Mouse (Mus musculus) lung, postnatal 0 days (tissue): ENCODE measurements at regions not wholly inside any gene's neighbourhood (a gene's known extent, or its start where the extent isn't known, plus 50 kb on each side); places are given as distances from the start of the nearest gene placed in this dataset.

ENCODE experiments used
- ATAC-seq: fragments of 200-750 bp; cut with Nextera tagmentation; 2 replicates; pipeline ENCODE4 v1.8.0; 2017; ENCODE audit warnings: moderate library complexity
- DNase-seq: peaks from one replicate; pipeline ENCODE4 v3.0.0-alpha.2; 2016; ENCODE audit warnings: low spot score
- H3K27ac ChIP-seq: fragments of 300-500 bp; sonication (generic); 2 replicates; pipeline ENCODE4 v1.5.1; 2014; ENCODE audit warnings: antibody characterized with exemption, mild to moderate bottlenecking, low read length, mixed read lengths
- H3K27me3 ChIP-seq: fragments of 300-500 bp; sonication (generic); replicated peaks from 2 replicates; pipeline ENCODE4 v1.6.1; 2014; ENCODE audit warnings: low read length, mixed read lengths; ENCODE audit not compliant: insufficient read depth
- H3K36me3 ChIP-seq: fragments of 300-500 bp; sonication (generic); 2 replicates; pipeline ENCODE4 v1.6.1; 2014; ENCODE audit warnings: low read length, mixed read lengths; ENCODE audit not compliant: insufficient read depth
- H3K4me1 ChIP-seq: fragments of 300-500 bp; sonication (generic); 2 replicates; pipeline ENCODE4 v1.6.1; 2014; ENCODE audit warnings: antibody characterized with exemption, low read depth, low read length, mixed read lengths; ENCODE audit not compliant: insufficient read depth
- H3K4me2 ChIP-seq: fragments of 300-500 bp; sonication (generic); replicated peaks from 2 replicates; pipeline ENCODE4 v1.6.1; 2014; ENCODE audit warnings: low read depth, mild to moderate bottlenecking, low read length, moderate library complexity, mixed read lengths
- H3K4me3 ChIP-seq: fragments of 300-500 bp; sonication (generic); 2 replicates; pipeline ENCODE4 v1.5.1; 2014; ENCODE audit warnings: low read depth, low read length
- H3K9ac ChIP-seq: fragments of 300-500 bp; sonication (generic); replicated peaks from 2 replicates; pipeline ENCODE4 v1.6.1; 2014; ENCODE audit warnings: low read depth, mild to moderate bottlenecking
- H3K9me3 ChIP-seq: fragments of 300-500 bp; sonication (generic); 2 replicates; pipeline ENCODE4 v1.6.1; 2016; ENCODE audit warnings: low read length, mixed read lengths
- CTCF ChIP-seq: IDR thresholded peaks from 2 replicates; pipeline ENCODE4 v1.5.1; 2016; ENCODE audit warnings: antibody characterized with exemption, mild to moderate bottlenecking
- EP300 ChIP-seq: IDR thresholded peaks from 2 replicates; pipeline ENCODE4 v1.6.1; 2016; ENCODE audit warnings: antibody characterized with exemption, mild to moderate bottlenecking, control low read depth
- WGBS: fragments of 180-500 bp; shearing (Covaris S2); extraction: QIAGEN DNeasy Blood & Tissue Kit; methylation state at CpG from one replicate; pipeline ENCODE4 v1.1.7; 2014; 5-methylcytosine and 5-hydroxymethylcytosine counted together

- 53% methylated on average over 2 of the region's 3 CpGs for WGBS
- H3K36me3 ChIP-seq, result no peaks in the 10 kb centered on the region
- no peak for ATAC-seq
- H3K27me3 ChIP-seq, result no peaks in the 10 kb centered on the region
- no peak overlapping the region for H3K27ac ChIP-seq
- H3K4me1 ChIP-seq, result no peaks in the 10 kb centered on the region
- DNase-seq, result no peak
- TF ChIP-seq EP300 (no peak), CTCF (no peak)
- no peaks in the 10 kb centered on the region for H3K9me3 ChIP-seq
- H3K4me3 ChIP-seq, result no peak overlapping the region
- no peak overlapping the region for H3K4me2 ChIP-seq
- H3K9ac ChIP-seq, result no peak overlapping the region
These were observed 318.7 kb downstream of the Lmo7 start for GRCm38 (mm10) chr14:102048485-102048884.

- no peaks in the 10 kb centered on the region for H3K4me1 ChIP-seq
- no peaks in the 10 kb centered on the region for H3K36me3 ChIP-seq
- no peak overlapping the region for H3K9ac ChIP-seq
- DNase-seq (no peak), ATAC-seq (no peak)
- TF ChIP-seq EP300, result no peak
- no peak for TF ChIP-seq CTCF
- no peaks in the 10 kb centered on the region for H3K9me3 ChIP-seq
- H3K27me3 ChIP-seq, result no peaks in the 10 kb centered on the region
- no peak overlapping the region for H3K27ac ChIP-seq
- H3K4me3 ChIP-seq, result no peak overlapping the region
- H3K4me2 ChIP-seq, result no peak overlapping the region
- 53% methylated on average over 2 of the region's 2 CpGs for WGBS
These were observed 308.4 kb downstream of the Lmo7 start for GRCm38 (mm10) chr14:102038145-102038544.

- TF ChIP-seq EP300 (no peak), CTCF (no peak)
- no peak overlapping the region for H3K4me2 ChIP-seq
- no peak overlapping the region for H3K4me3 ChIP-seq
- no peak overlapping the region for H3K9ac ChIP-seq
- no peak overlapping the region for H3K27ac ChIP-seq
- no peaks in the 10 kb centered on the region for H3K27me3 ChIP-seq
- no peaks in the 10 kb centered on the region for H3K9me3 ChIP-seq
- ATAC-seq (no peak), DNase-seq (no peak)
- H3K4me1 ChIP-seq, result no peaks in the 10 kb centered on the region
- H3K36me3 ChIP-seq, result no peaks in the 10 kb centered on the region
- 91% methylated on average over 5 of the region's 5 CpGs for WGBS
These were observed 307.7 kb downstream of the Lmo7 start for GRCm38 (mm10) chr14:102037487-102037886.

- no peak overlapping the region for H3K9ac ChIP-seq
- H3K27ac ChIP-seq, result no peak overlapping the region
- WGBS, result 49% methylated on average over 10 of the region's 10 CpGs
- no peaks in the 10 kb centered on the region for H3K27me3 ChIP-seq
- no peak overlapping the region for H3K4me3 ChIP-seq
- no peak overlapping the region for H3K4me2 ChIP-seq
- H3K4me1 ChIP-seq, result no peaks in the 10 kb centered on the region
- ATAC-seq, result no peak
- no peaks in the 10 kb centered on the region for H3K9me3 ChIP-seq
- no peak for TF ChIP-seq CTCF
- no peak for TF ChIP-seq EP300
- no peak for DNase-seq
- no peaks in the 10 kb centered on the region for H3K36me3 ChIP-seq
These were observed 301.5 kb downstream of the Lmo7 start for GRCm38 (mm10) chr14:102031047-102031903.

GRCm38 (mm10) chr14:102024646-102025045 lies 294.9 kb downstream of the Lmo7 start:
- Histone ChIP-seq H3K4me1 (no peaks in the 10 kb centered on the region), H3K9ac (no peak overlapping the region), H3K36me3 (no peaks in the 10 kb centered on the region), H3K4me2 (no peak overlapping the region), H3K4me3 (no peak overlapping the region), H3K9me3 (no peaks in the 10 kb centered on the region), H3K27me3 (no peaks in the 10 kb centered on the region), H3K27ac (no peak overlapping the region)
- TF ChIP-seq EP300 (no peak), CTCF (no peak)
- ATAC-seq (peak; percentile 40), DNase-seq (peak; percentile 25)
- 54% methylated on average over 3 of the region's 3 CpGs for WGBS

- no peak for TF ChIP-seq CTCF
- TF ChIP-seq EP300, result no peak
- Histone ChIP-seq H3K4me1 (no peaks in the 10 kb centered on the region), H3K4me2 (no peak overlapping the region), H3K27me3 (no peaks in the 10 kb centered on the region), H3K27ac (no peak overlapping the region), H3K9ac (no peak overlapping the region), H3K4me3 (no peak overlapping the region), H3K36me3 (no peaks in the 10 kb centered on the region), H3K9me3 (no peaks in the 10 kb centered on the region)
- 68% methylated on average over 8 of the region's 8 CpGs for WGBS
- DNase-seq (no peak), ATAC-seq (no peak)
These were observed 290.4 kb downstream of the Lmo7 start for GRCm38 (mm10) chr14:102020161-102020605.
